Mouse (Mus musculus) adrenal gland (tissue): Measurements from ENCODE around the gene Plekho2.

Experiments used
- intact Hi-C: fragments of 180-260 bp; cut with DNase I; formaldehyde crosslinking; loops from one replicate; pipeline ENCODE4 v1.15.1; 2025

Gene Plekho2

DNA sequence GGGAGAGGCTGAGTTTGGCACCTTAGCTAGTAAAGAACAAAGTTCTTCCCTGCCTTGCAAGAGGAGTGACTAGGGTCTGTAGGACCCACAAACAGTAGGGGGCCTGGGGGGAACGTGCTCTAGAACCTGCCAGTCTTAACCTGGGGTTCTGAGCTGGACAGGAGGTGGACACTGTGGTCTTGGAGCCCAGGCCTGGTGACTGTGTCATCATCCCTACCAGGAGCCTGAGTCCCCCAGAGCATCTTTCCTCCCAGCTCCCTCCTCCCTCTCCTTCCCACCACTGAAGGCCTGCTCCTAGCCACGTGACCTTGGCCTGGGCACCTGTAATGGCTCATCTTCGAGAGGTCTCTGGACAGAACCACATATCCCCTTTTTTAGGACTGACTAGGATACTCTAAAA lies 45.7 kb downstream of the Plekho2 start:
- intact Hi-C loops: no loop called here

DNA sequence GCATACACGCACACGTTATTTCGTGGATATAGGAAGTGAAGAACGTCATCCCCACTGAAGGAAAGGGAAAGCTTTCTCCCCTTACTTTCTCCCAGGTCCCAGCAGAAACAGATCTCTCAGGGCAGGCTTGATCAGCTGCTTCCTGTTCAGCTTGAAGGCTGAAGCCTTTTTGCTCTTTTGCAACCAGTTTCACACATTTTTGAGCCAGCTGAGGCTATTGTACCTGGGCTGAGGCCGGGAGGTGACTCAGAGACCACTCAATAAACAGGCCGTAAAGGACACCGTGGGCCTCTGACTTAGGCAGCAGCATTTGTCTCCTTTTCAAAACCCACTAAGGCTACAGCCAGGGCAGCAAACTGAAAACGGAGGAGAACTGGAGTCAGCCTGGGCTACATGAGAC lies 46.9 kb downstream of the Plekho2 start:
- intact Hi-C loops: no loop called here

DNA sequence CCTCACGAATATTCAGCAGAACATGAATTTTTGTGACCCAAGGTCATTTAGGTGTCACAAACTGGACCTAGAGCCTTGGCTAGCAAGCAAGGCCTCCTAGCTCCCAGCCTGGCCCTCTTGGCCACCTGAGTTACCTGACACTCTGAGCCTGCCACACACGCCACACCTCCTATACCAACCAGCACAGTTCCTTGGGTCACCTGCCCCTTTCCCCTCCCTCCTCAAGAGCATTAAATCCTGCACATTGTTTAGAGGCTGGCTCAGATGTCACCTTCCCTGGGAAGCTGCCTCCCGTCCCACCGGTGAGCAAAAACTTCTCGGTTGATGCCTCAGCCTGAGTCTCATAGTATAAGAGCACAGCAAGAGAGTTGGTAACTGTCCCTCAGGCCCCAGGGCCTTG lies 48.6 kb downstream of the Plekho2 start:
- intact Hi-C loops: no loop called here

DNA sequence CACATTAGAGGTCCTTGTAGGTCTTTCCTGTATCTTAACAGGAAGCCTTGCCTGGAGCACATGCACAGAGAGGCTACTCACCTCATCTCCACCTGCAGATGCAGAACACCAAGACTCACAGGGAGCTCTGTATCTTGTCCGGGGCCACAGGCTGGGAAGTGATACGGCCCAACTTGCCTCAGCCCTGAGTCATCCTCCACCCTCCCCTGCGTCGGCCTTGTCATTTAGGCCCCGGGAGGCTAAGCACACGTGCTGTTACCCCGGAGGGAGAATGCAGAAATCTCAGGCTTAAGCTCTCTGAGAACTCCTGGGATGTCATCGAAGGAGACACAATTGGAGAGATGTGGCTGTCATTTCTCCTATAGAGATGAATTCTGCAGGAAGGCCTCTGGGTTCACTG lies 50.2 kb downstream of the Plekho2 start:
- intact Hi-C loops: loop anchor here (10.0 kb wide), 1 partner anchor 135 kb away; the partner anchor contains the start of gene Oaz2

DNA sequence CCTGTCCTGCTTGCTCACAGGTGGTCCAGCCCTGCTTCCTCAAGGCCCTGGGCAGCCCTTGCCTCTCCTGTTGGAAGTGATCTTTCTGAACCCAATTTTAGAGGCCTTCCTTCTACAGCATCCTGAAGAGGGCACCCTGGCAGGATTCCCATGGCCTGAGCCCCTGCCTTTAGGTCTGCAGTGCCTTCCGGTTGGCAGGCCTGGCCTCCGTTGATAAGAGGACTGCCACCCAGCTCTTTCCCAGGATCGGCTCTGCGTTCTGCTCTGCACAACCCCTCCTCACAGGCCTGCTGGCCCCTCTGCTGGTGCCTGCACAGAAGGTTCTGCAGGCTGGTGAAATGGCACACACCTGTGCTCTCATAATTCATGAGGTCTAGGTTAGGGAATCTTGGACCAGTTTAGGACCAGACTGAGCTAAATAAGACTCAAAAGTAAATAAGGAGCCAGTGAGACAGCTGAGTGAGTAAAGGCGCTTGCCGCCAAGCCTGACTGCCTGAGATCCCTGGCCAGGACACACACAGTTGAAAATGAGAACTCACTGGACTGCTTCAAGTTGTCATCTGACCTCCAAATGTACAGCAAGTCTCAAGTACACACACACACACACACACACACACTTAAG lies 51.3 kb downstream of the Plekho2 start:
- intact Hi-C loops: loop anchor here (10.0 kb wide), 1 partner anchor 136 kb away; the partner anchor contains the start of gene Oaz2

DNA sequence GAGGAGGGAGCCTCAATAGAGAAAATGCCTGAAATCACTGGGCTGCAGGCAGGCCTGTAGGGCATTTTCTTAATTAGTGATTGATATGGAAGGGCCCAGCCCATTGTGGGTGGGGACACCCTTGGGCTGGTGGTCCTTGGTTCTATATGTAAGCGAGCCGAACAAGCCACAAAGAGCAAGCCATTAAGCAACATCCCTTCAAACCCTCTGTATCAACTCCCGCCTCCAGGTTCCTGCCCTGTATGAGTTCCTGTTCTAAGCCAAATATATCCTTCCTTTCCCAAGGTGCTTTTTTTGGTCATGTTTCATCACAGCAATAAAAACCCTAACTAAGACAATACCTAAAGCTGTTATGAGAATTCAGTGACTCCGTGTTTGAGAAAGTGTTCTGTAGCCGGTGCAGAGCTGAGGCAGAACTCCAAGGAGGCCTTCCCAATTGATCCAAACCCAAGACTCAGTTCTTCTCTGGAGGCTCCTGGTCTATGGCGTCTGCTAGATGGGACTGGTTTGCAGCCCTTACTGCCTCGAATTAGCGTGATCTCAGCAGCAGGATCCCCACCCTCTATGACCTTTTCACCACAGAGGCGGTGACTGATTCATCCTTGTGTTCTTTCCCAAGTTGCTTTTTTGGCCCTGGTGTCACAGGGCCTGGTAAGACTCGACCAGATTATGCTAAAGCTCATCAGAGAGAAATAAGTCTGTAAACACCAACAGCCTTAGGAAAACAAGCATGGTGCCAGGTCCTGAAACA lies 54.2 kb downstream of the Plekho2 start:
- intact Hi-C loops: loop anchor here (10.0 kb wide), 1 partner anchor 139 kb away; the partner anchor contains the start of gene Oaz2

DNA sequence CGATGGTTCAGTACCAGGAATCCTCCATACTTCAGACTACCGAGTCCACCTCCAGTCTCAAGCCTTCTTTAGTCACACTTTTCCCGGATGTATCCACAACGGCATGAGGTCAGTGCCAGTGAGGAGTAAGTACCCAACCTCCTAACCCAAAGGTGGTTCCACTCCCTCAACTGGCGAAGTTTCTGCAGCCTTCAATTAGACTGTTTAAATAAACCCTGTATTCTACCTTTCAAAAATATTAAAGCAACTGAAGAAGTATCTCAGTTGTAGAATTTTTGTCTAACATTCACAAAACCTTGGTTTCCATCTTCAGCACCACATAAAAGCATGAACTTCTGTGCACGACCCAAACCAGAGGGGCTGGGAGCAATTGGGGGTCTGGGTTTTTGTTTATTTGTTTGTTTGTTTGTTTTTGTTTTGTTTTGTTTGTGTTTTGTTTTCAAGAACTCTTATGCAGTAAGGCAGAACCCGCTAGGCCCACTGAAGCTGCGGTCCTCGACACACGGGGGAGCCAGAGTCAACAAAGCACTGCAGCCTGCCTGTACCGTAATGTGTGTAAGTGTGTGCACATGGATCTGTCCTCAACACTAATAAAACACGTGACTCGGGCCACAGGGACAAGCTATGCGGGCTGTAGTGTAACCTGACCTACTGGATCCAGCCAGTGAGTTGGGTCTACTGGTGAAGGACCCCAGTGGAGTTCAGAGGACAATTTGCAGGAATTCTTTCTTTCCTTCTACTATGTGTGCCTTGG lies 56.1 kb downstream of the Plekho2 start:
- intact Hi-C loops: loop anchor here (1.0 to 10.0 kb wide), 2 partner anchors 57 to 141 kb away; partner anchors contain the start of genes Oaz2 and Plekho2

DNA sequence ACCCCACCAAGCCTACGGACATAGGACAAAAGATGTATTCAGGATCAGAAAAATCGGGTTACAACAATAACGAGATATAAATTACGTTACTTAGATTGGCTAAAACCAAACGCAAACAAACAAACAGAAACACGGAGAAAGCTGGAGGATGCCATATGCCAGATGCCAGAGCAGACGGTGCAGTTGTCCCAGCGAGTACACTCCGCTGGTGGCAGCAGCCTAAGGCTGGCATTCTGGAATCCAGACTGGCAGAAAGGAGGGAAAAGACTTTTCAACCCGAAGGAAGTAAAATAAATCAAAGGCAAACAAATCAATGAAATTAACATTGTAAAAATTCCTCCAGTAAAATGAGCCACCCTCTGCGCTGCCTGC lies 59.3 kb downstream of the Plekho2 start:
- intact Hi-C loops: loop anchor here (10.0 kb wide), 1 partner anchor 144 kb away; the partner anchor contains the start of gene Oaz2

DNA sequence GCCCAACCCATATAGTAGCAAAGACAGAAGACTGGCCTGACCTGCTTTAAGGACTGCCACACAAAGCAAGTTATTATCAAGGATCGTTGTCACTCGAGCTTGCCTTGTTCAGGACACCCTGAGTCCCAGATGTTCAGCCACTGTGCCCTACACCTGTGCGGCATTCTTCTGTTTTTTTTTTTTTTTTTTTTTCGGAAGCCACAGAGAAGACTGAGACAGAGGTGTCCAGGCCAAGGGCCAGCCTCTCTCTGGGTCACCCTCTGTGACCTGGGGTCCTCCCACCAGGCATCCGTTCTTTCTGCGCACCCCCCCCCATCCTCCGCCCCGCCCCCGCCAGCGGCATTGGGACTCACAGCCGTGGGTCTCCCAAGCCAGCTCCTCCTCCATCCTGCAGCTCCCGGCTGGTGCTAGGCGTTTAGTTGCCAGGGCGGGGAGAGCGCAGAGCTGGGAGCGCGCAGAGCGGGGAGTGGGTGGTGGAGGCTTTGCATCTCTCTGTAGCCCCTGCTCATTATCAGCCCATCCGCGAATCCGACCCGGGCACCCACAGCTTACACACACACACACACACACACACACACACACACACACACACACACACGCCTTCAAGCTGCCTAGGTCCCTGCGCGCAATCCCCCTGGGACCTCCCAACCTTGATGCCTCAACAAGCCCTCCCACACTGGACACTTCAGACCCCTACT lies 59.9 kb downstream of the Plekho2 start, which contains the start of gene Ankdd1a:
TSS of gene Ankdd1a (minus strand) at position 387 of the 698 bp plus-strand sequence.
- intact Hi-C loops: loop anchor here (10.0 kb wide), 1 partner anchor 145 kb away; the partner anchor contains the start of gene Oaz2

DNA sequence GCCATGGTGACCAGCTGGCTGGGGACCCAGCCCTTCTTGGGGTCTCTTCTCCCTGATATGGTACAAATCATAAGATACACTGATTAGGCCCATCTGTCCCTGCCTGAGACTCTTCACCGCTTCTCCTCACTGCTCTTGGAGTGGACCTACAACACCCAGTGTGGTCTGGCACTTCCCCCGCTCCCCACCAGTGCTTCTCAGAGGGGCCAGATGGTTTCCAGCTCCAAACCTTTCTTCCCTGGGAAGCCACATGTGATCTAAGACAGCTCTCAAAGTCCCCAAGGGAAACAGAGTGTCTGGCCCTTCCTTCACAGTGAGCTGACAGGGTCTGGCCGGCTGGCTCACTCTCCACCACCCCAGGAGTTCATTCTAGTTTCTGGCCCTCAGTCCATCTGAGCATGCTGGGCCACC lies 65.0 kb downstream of the Plekho2 start:
- intact Hi-C loops: no loop called here

DNA sequence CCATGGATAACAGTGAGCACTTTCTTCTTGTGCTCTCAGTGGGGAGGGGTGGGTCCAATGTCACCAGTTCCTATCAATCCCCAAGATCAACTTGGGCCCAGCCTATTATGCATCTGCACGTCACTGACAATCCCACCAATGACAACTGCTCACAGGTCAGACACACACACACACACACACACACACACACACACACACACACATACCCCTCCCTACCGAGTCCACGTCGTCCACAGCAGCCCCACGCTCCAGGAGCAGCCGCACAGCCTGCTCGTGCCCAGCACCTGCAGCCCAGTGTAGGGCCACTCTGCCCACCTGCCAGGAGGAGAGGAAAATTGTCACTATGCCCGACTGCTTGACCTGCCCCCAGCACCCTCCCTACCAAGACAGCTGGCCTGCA lies 65.4 kb downstream of the Plekho2 start:
- intact Hi-C loops: no loop called here

DNA sequence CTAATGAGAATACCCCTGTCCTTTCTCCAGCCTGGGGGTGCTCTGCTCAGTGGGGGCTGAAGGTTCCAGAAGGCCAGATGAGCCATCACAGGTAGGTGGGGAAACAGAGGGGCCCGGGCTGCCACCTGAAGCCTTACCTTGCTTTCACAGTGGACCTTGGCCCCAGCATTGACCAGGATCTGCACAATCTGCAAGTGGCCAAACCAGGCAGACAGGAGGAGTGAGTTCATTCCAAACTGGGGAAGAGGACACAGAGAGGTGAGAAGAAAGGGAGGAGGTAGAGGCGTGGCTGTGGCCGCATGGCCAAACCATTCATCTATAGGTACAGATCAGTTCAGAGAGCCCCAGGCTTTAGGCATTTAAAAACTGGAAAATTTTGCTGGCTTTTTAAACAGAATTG lies 67.3 kb downstream of the Plekho2 start:
- intact Hi-C loops: no loop called here

DNA sequence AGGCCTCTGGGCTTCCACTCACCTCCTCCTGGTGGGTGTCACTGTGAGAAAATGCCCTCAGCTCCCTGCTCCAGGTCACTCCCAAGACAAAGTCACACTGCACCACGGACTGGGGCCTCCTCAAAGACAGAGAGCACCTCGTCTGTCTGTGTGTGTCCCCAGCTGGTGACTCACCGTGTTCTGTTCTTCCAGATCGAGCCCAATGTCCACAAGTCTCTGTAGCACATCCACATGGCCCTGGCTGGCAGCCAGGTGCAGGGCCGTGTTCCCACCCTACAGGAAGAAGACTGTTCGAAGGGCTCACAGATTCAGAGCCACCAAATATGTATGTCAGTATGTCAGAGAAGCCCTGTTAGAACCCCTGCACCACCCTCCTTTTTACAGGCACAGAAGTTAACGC lies 71.4 kb downstream of the Plekho2 start:
- intact Hi-C loops: no loop called here

DNA sequence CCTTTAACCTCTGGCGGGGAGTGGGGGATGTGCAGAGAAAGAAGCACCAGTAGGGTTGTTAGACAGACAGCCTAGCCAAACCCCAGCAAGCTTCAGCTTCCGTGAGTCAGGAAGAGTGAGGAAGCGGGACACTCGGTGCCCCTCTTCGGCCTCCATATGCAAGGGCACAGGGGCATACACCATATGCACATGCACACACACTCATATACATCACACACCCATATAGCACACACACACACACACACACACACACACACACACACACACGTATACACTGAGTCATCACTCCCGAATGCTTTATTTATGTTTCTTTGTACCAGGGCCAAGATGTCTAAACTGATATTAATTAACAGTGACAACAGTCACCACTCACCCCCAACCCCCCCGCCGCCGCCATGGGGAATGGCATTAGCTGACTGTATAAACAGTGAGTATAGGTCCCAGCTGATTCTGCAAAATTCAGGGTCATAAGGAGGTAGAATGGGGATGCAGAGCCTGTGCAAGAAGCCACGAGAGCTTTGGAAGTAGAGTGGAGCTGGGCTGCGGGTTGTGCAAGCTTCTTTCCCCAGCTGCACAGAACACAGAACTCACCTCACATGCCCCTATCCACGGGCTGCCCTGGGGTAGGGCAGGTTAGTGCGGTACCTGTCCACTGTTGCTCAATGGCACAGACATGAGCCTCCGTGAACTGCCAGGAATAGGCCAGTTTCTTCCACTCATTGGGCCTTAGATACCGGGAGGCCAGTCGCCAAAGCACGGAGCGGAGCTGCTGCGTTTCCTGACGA lies 76.9 kb downstream of the Plekho2 start:
- intact Hi-C loops: no loop called here
